ENCODE assay signal across 8 mouse cellular contexts in genomic region chr13:94709691-94710573, GRCm38 (mm10).
DNase-seq lines count a peak whose midpoint lies in the region; ATAC-seq and TF ChIP-seq lines count a peak whose summit lies in the region.

No protein-coding gene starts in this region.

- H3K36me3 ChIP-seq in heart, embryonic 11.5 days (ENCODE audit: control insufficient read depth, insufficient read depth, low read length): no peaks in the 10 kb centered on the region
- no peaks in the 10 kb centered on the region for H3K36me3 ChIP-seq in kidney, embryonic 16.5 days (ENCODE audit: insufficient read depth, low read length)
- H3K36me3 ChIP-seq in megakaryocyte, embryonic 14.5 days (replicated peaks; ENCODE audit: low read length): no peaks in the 10 kb centered on the region

- H3K4me3 ChIP-seq in bone marrow macrophage, adult 2 months (ENCODE audit: insufficient read depth, low read length): peak overlapping the region; percentile 56
- peak overlapping the region; percentile 46 for H3K4me3 ChIP-seq in heart, embryonic 11.5 days (ENCODE audit: low read depth, low read length)
- peak overlapping the region; percentile 39 for H3K4me3 ChIP-seq in kidney, embryonic 16.5 days (ENCODE audit: low read length)
- peak overlapping the region; percentile 83 for H3K4me3 ChIP-seq in megakaryocyte, embryonic 14.5 days (replicated peaks)

- H3K9me3 ChIP-seq in heart, embryonic 11.5 days (replicated peaks; ENCODE audit: control insufficient read depth, low read length): no peaks in the 10 kb centered on the region
- no peaks in the 10 kb centered on the region for H3K9me3 ChIP-seq in kidney, embryonic 16.5 days (ENCODE audit: low read length)
- H3K9me3 ChIP-seq in megakaryocyte, embryonic 14.5 days: no peaks in the 10 kb centered on the region

- no peak for TF ChIP-seq CTCF in bone marrow macrophage, adult 2 months (IDR thresholded peaks at IDR 0.05; ENCODE audit: low read depth, low read length)

- intact Hi-C loops in gastrocnemius, postnatal 36 days (cut with DNase I): loop anchor here (5.0 to 10.0 kb wide), 2 partner anchors 157 to 235 kb away; no protein-coding TSS in a partner anchor

- TF ChIP-seq POLR2A in bone marrow macrophage, adult 2 months (IDR thresholded peaks at IDR 0.05; ENCODE audit: borderline replicate concordance, low read depth, low read length): no peak

- H3K27ac ChIP-seq in bone marrow macrophage, adult 2 months (ENCODE audit: insufficient read depth, low read depth, low read length): no peak overlapping the region
- H3K27ac ChIP-seq in heart, embryonic 11.5 days (ENCODE audit: low read depth, low read length): no peak overlapping the region
- H3K27ac ChIP-seq in kidney, embryonic 16.5 days (ENCODE audit: low read length): no peak overlapping the region

- peak; percentile 86 for ATAC-seq in heart, embryonic 11.5 days (replicated peaks; ENCODE audit: insufficient number of reproducible peaks, low FRiP score, low TSS enrichment)
- ATAC-seq in kidney, embryonic 16.5 days (ENCODE audit: low FRiP score, low TSS enrichment): peak; percentile 85
- no peak for ATAC-seq in activated CD4-positive, CD25-positive, alpha-beta regulatory T cell, adult 4 months

- H3K4me1 ChIP-seq in bone marrow macrophage, adult 2 months (ENCODE audit: control insufficient read depth, insufficient read depth, low read length): peaks cover 9% of the 10 kb centered on the region
- H3K4me1 ChIP-seq in heart, embryonic 11.5 days (ENCODE audit: control insufficient read depth, insufficient read depth, low read length): peaks cover 5% of the 10 kb centered on the region
- H3K4me1 ChIP-seq in kidney, embryonic 16.5 days (ENCODE audit: insufficient read depth, low read length): peaks cover 11% of the 10 kb centered on the region
- peaks cover 14% of the 10 kb centered on the region for H3K4me1 ChIP-seq in megakaryocyte, embryonic 14.5 days

- peak; percentile 32 for DNase-seq in gastrocnemius, postnatal 10 days
- no peak for DNase-seq in gastrocnemius, postnatal 36 days
- peak; percentile 28 for DNase-seq in yolk sac, embryonic 10.5 days (ENCODE audit: low spot score)

- H3K27me3 ChIP-seq in heart, embryonic 11.5 days (ENCODE audit: control insufficient read depth, insufficient read depth, low read length): peaks cover 75% of the 10 kb centered on the region
- peaks cover 91% of the 10 kb centered on the region for H3K27me3 ChIP-seq in kidney, embryonic 16.5 days (ENCODE audit: insufficient read depth, low read length)
- H3K27me3 ChIP-seq in megakaryocyte, embryonic 14.5 days (replicated peaks): peaks cover 85% of the 10 kb centered on the region

- WGBS in heart, embryonic 11.5 days (ENCODE audit: insufficient replicate concordance): under 1% methylated on average over 50 of the region's 50 CpGs
- under 1% methylated on average over 50 of the region's 50 CpGs for WGBS in kidney, embryonic 16.5 days

- peak overlapping the region; percentile 43; the same call in 1 of the 2 replicates for H3K9ac ChIP-seq in heart, embryonic 11.5 days (ENCODE audit: low read depth, low read length)
- no peak overlapping the region; the same call in 1 of the 2 replicates for H3K9ac ChIP-seq in kidney, embryonic 16.5 days (replicated peaks; ENCODE audit: low read length)

- H3K4me2 ChIP-seq in heart, embryonic 11.5 days: peak overlapping the region; percentile 89
- peak overlapping the region; percentile 53 for H3K4me2 ChIP-seq in kidney, embryonic 16.5 days (replicated peaks; ENCODE audit: low read depth, low read length)

Comparison
In these comparisons a context has a peak if more than half of its experiments do, and no peak if none do; other contexts are left out.
1. DNase-seq: peak in gastrocnemius, postnatal 10 days (single experiment) and yolk sac, embryonic 10.5 days (single experiment); none in gastrocnemius, postnatal 36 days (0 of 2).
2. Peak in every context shown above with its lines, with median percentiles within 50 percentile points of each other: H3K4me3 ChIP-seq.